Mouse (Mus musculus): ENCODE measurements around the gene Garem2. TPM values are rescaled to one million over a fixed set of nuclear protein-coding genes. Genes with fewer than 3 reads are reported as not detected.

Gene Garem2
- polyA plus RNA-seq, 1 experiment from 2014 or later = 24.9 TPM

DNA sequence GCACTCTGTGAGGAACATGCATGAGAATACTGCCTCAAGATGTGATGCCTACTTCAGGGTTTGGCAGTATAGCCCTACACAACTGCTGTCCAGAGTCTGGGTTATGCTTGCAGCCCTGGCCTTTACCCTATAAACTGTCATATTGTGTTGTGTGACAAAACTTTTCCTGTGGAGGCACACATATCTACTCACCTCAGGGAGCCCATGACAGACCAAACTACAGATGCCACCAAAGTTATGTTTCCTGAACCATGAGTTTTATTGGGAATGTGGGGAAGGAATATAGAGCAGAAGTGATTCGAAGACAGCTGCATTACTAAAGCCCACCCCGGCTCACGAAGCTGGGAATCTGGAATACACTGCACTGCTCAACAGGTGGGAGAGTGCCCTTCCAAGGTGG, 1.6 kb upstream of the Garem2 start:
- Histone ChIP-seq H3K9ac (replicated peaks) (no peak overlapping the region), H3K36me3 (no peaks in the 10 kb centered on the region), H3K27me3 (peaks cover 4% of the 10 kb centered on the region; the same call in 1 of the 2 replicates), H3K4me1 (peaks cover 36% of the 10 kb centered on the region), H3K9me3 (no peaks in the 10 kb centered on the region), H3K27ac (replicated peaks) (no peak overlapping the region), H3K4me2 (replicated peaks) (no peak overlapping the region), H3K4me3 (no peak overlapping the region)
- ATAC-seq (ENCODE audit: low FRiP score, low read depth) = no peak
- WGBS = 78% methylated on average over 3 of the region's 3 CpGs

DNA sequence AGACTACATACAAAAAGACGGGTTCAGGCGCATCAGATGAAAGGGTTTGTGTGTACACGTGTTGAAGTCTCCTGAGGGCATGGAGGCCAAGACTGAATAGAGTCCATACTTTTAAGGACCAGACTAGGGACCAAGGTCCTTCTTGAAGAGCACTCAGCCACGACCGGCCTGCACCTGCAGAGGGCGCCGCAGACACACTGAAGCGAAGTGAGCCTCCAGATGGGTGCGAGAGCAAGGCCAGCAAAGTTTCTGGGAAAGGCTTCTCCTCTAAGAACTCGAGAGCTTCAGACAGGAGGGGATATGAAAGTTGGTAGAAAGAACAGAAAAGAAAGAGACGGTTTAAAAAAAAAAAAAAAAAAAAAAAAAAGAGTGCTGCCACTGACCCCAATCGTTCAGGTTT, 622 bp upstream of the Garem2 start:
- under 1% methylated on average over 12 of the region's 12 CpGs for WGBS
- H3K27me3 ChIP-seq = peaks cover 4% of the 10 kb centered on the region; the same call in 1 of the 2 replicates
- ATAC-seq (ENCODE audit: low FRiP score, low read depth) = no peak

DNA sequence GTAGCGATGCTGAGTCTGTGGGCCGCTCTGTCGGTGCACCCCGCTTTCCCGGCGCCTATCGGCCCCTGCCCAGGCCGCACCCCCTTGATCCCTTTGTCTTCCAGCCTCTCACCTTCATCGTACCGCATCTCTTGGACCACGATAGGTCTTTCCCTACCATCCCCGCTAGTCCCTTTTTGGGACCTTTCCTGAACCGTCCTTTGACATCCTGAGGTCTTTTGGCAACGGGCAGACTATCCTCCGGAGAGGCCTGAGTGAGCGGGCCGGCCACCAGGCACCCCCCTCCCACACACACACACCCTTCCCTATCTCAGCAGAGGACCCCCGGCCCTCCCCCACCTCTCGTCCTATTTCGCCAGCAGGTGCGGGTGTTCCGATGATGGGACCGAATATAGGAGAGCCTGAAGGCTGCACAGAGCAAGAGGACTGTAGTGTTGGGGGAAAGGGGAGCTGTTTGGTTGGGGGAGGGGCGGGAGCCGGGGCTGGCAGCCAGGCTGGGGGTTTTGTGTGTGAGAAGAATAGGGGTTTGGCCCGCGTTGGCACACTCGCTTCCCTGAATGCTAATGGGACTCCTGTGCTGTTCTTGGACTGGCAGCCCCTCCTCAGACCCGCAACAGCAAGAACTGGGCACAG, 823 bp downstream of the Garem2 start, which contains the start of gene 3110082J24Rik:
TSS of gene 3110082J24Rik (minus strand) at position 419 of the 633 bp plus-strand sequence.
- H3K9me3 ChIP-seq = no peaks in the 10 kb centered on the region
- 2% methylated on average over 28 of the region's 29 CpGs for WGBS
- H3K4me3 ChIP-seq = peak within 1 kb of the TSS; percentile 74
- no peaks in the 10 kb centered on the region for H3K36me3 ChIP-seq
- peak within 1 kb of the TSS; percentile 71 for H3K4me2 ChIP-seq (replicated peaks)
- peak; percentile 39 for ATAC-seq (ENCODE audit: low FRiP score, low read depth)
- peaks cover 4% of the 10 kb centered on the region; the same call in 1 of the 2 replicates for H3K27me3 ChIP-seq
- H3K27ac ChIP-seq (replicated peaks) = peak within 1 kb of the TSS; percentile 88
- peak within 1 kb of the TSS; percentile 85 for H3K9ac ChIP-seq (replicated peaks)
- peaks cover 60% of the 10 kb centered on the region for H3K4me1 ChIP-seq

More for the DNA sequence above, 622 bp upstream of the Garem2 start:
- peak overlapping the region; percentile 71 for H3K4me2 ChIP-seq (replicated peaks)
- no peaks in the 10 kb centered on the region for H3K36me3 ChIP-seq
- H3K9ac ChIP-seq (replicated peaks) = no peak overlapping the region
- H3K4me3 ChIP-seq = peak overlapping the region; percentile 74; the same call in 1 of the 2 replicates
- H3K27ac ChIP-seq (replicated peaks) = peak overlapping the region; percentile 88; the same call in 1 of the 2 replicates
- H3K4me1 ChIP-seq = peaks cover 46% of the 10 kb centered on the region
- H3K9me3 ChIP-seq = no peaks in the 10 kb centered on the region

DNA sequence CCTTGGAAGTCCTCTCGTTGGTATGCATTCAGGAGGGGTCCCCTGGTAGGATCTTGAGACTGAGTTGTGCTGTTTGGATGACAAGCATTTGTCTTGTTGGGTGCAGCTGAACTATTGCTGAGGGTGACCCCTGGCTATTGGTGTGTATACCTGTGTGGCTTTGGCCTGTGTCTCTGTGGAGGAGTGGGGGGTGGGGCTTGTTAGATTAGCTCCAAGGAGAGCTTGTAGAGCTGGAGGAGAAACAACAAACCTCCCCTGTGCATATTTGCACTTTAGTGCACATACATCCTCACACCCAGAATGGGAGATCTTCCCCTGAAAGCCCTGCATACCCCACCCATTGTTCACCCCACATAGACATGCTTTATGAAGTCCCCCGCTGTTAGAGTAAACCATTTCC, 1.8 kb downstream of the Garem2 start:
- H3K36me3 ChIP-seq = no peaks in the 10 kb centered on the region
- H3K9me3 ChIP-seq = no peaks in the 10 kb centered on the region
- H3K27ac ChIP-seq (replicated peaks) = peak overlapping the region; percentile 88
- peak overlapping the region; percentile 71 for H3K4me2 ChIP-seq (replicated peaks)
- 9% methylated on average over 2 of the region's 2 CpGs for WGBS
- H3K4me1 ChIP-seq = peaks cover 70% of the 10 kb centered on the region
- ATAC-seq (ENCODE audit: low FRiP score, low read depth) = peak; percentile 7; the same call in 1 of the 2 replicates
- H3K9ac ChIP-seq (replicated peaks) = peak overlapping the region; percentile 85; the same call in 1 of the 2 replicates
- H3K27me3 ChIP-seq = peaks cover 7% of the 10 kb centered on the region; the same call in 1 of the 2 replicates
- peak overlapping the region; percentile 74 for H3K4me3 ChIP-seq

DNA sequence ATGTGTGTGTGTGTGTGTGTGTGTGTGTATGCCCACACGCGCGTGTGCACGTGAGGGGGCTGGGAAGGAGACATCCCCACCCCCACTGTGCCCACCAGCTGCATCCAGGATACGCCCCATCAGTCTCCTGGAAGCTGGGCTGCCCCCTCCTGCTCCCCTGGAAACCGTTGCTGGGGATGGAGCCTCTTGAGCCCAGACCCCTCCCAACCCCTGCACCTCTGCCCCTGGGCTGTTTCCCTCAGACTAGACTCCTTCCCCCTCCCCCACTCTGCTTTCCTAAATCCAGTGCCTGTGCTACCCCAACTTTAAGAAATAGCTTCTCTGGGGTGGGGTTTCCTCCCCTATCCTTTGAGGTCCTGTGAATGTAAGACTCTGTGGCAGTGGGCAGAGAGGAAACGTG, 2.2 kb downstream of the Garem2 start:
- H3K27ac ChIP-seq (replicated peaks) = peak overlapping the region; percentile 88
- H3K27me3 ChIP-seq = peaks cover 11% of the 10 kb centered on the region; the same call in 1 of the 2 replicates
- 0 out of 2 replicates have a peak, but pooled peaks cover 1% of the 10 kb centered on the region for H3K36me3 ChIP-seq
- peak overlapping the region; percentile 74 for H3K4me3 ChIP-seq
- H3K9me3 ChIP-seq = no peaks in the 10 kb centered on the region
- peak; percentile 63 for ATAC-seq (ENCODE audit: low FRiP score, low read depth)
- H3K4me1 ChIP-seq = peaks cover 70% of the 10 kb centered on the region
- peak overlapping the region; percentile 85; the same call in 1 of the 2 replicates for H3K9ac ChIP-seq (replicated peaks)
- under 1% methylated on average over 7 of the region's 7 CpGs for WGBS
- peak overlapping the region; percentile 71 for H3K4me2 ChIP-seq (replicated peaks)

DNA sequence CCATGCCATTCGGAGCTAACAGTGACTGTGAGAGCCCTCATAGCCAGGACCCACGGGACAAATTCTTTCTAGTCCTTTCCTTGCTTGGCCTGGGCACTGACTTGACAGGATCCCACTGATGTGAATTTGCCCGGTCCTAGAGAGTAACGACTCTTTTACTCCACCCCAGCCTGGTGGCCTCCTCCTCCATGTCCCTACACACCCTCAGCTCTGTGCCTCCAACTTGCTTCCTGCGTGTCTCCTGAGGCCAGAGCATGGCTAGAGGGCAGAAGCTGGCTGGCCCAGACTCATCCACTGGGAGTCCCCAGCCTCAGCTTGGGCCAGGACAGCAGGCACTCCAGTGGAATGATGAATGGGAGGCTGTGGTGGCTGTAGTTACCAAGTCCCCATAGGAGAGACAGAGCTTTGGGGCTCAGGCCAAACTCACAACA, 2.7 kb downstream of the Garem2 start:
- Histone ChIP-seq H3K4me3 (peak overlapping the region; percentile 74), H3K27ac (replicated peaks) (peak overlapping the region; percentile 88), H3K27me3 (peaks cover 16% of the 10 kb centered on the region), H3K4me2 (replicated peaks) (peak overlapping the region; percentile 71), H3K4me1 (peaks cover 70% of the 10 kb centered on the region), H3K36me3 (peaks cover 6% of the 10 kb centered on the region; the same call in 1 of the 2 replicates), H3K9ac (replicated peaks) (peak overlapping the region; percentile 85; the same call in 1 of the 2 replicates), H3K9me3 (no peaks in the 10 kb centered on the region)
- WGBS = 6% methylated on average over 5 of the region's 5 CpGs
- no peak; the same call in 1 of the 2 replicates for ATAC-seq (ENCODE audit: low FRiP score, low read depth)

DNA sequence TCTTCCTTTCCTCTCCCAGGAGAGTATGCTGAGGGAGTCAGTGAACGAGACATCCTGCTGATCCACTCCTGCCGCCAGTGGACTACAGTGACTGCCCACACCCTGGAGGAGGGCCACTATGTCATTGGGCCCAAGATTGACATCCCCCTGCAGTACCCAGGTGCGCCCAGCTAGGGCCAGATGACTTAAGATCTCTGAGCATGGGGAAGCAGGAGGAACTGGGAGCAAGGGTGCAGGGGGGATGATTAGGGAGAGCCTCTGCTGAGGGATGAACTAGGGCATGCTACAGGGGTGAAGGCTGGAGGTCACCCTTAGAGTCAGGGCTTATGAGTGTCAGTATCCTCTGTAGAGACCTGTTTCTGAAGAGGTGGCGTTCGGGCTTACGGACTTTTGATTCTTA, 3.3 kb downstream of the Garem2 start:
- Histone ChIP-seq H3K27me3 (peaks cover 22% of the 10 kb centered on the region), H3K4me3 (peak overlapping the region; percentile 74; the same call in 1 of the 2 replicates)

DNA sequence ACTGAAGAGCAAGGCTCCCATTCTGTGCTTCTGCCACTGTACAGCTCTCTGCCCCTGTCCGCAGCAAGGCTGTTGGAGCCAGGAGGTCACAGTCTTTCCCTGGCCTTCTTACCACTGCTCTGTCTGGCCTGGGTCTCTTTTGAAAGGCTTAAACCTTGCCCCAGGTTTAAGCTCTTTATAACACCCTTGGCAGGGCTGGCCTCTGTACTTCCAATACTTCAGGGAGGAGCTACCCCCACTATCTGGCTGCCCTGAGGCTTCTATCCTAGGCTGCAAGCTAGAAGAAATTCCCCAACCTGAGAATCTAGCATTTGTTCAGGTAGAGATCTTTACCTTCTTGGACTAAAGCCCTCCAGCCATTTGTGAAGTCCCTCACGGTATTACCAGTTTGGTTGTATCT, 4.9 kb downstream of the Garem2 start:
- WGBS = 24% methylated on average over 2 of the region's 2 CpGs
- Histone ChIP-seq H3K36me3 (peaks cover 15% of the 10 kb centered on the region), H3K9ac (replicated peaks) (peak overlapping the region; percentile 31; the same call in 1 of the 2 replicates), H3K27me3 (peaks cover 34% of the 10 kb centered on the region), H3K4me2 (replicated peaks) (peak overlapping the region; percentile 49), H3K4me1 (peaks cover 81% of the 10 kb centered on the region), H3K9me3 (no peaks in the 10 kb centered on the region), H3K4me3 (peak overlapping the region; percentile 23; the same call in 1 of the 2 replicates), H3K27ac (replicated peaks) (peak overlapping the region; percentile 85)
- no peak for ATAC-seq (ENCODE audit: low FRiP score, low read depth)

More for the DNA sequence above, 3.3 kb downstream of the Garem2 start:
- Histone ChIP-seq H3K27ac (replicated peaks) (peak overlapping the region; percentile 88), H3K9me3 (no peaks in the 10 kb centered on the region), H3K9ac (replicated peaks) (peak overlapping the region; percentile 85; the same call in 1 of the 2 replicates), H3K4me2 (replicated peaks) (peak overlapping the region; percentile 71), H3K36me3 (peaks cover 10% of the 10 kb centered on the region; the same call in 1 of the 2 replicates), H3K4me1 (peaks cover 73% of the 10 kb centered on the region)
- WGBS = 58% methylated on average over 6 of the region's 6 CpGs
- no peak for ATAC-seq (ENCODE audit: low FRiP score, low read depth)

DNA sequence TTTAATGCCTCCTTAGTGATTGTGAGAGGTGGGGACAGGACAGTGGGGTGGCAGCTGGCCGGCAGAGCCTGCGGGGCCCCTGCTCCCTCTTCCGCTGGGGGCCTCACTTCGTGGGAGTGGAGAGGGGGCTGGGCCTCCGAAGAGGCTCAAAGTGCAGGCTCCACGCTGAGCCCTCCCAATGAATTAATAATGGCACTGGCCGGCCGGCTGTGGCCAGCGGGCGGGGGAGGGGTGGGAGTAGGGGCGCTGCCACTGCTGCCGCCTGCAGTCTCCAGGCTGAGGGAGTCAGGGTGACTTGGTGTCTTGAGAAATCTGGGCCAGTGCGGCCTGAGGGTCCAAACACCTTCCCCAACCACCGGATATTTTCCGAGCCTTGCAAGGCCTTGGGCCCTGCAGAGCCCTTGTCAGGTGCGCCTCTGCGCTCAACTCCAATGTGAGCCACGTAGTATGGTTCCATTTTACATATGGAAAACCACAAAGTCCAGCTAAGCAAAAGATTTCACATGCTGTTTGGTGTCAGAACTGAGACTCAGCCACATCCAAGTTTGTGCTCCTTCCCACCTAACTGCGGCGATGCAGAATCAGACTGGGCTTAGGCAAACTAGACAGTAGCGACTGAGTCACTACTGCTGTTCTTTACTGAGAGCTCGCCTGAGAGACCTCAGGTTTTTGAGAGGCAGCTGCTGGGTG, 5.6 kb downstream of the Garem2 start:
- H3K27ac ChIP-seq (replicated peaks) = peak overlapping the region; percentile 85
- peaks cover 38% of the 10 kb centered on the region for H3K27me3 ChIP-seq
- peaks cover 17% of the 10 kb centered on the region for H3K36me3 ChIP-seq
- H3K9ac ChIP-seq (replicated peaks) = peak overlapping the region; percentile 41
- ATAC-seq (ENCODE audit: low FRiP score, low read depth) = peak; percentile 31
- 2% methylated on average over 22 of the region's 22 CpGs for WGBS
- H3K9me3 ChIP-seq = no peaks in the 10 kb centered on the region
- H3K4me2 ChIP-seq (replicated peaks) = peak overlapping the region; percentile 49
- peak overlapping the region; percentile 23 for H3K4me3 ChIP-seq
- H3K4me1 ChIP-seq = peaks cover 78% of the 10 kb centered on the region

DNA sequence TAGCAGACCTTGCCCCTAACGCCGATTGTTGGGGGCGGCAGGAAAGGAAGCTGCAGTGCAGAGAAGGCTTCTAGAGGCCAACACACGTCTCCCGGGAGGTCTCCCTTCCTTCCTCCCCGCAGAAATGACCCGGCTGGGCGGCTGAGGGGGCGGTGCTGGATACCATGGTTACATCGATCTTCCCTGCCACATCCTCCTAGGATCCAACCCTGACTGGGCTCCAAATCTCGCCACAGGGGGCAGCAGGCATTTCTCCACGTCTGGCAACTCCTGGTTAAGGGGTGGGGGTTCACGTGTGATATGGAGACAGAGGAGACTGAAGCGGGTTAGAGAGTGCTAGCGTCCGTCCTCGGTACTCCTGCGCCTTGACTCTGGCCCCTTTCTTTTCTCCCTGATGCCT, 6.2 kb downstream of the Garem2 start:
- peak; percentile 23 for ATAC-seq (ENCODE audit: low FRiP score, low read depth)
- H3K9ac ChIP-seq (replicated peaks) = peak overlapping the region; percentile 41
- peak overlapping the region; percentile 23 for H3K4me3 ChIP-seq
- H3K27me3 ChIP-seq = peaks cover 44% of the 10 kb centered on the region
- H3K4me2 ChIP-seq (replicated peaks) = peak overlapping the region; percentile 49
- peak overlapping the region; percentile 85 for H3K27ac ChIP-seq (replicated peaks)
- WGBS = 1% methylated on average over 18 of the region's 18 CpGs
- peaks cover 73% of the 10 kb centered on the region for H3K4me1 ChIP-seq
- peaks cover 23% of the 10 kb centered on the region for H3K36me3 ChIP-seq
- H3K9me3 ChIP-seq = no peaks in the 10 kb centered on the region

DNA sequence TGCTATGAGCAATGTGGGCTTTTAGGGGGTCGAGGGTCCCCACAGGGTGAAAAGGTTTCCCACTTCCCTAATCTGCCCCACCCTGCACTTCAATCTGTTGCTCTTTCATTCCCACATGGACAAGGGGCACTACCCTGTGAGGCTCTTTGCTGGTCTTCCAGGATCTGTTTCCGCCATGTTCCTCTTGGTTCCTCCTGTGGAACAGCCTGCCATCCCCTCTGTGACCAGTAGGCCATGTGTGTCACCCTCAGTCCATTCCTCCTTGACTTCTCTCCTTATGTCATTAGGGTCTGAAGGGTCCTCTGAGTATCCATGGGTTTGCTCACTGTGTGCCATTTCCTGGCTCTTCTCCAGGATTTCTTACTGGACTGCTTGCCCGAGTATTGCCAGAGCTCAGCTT, 6.8 kb downstream of the Garem2 start:
- Histone ChIP-seq H3K36me3 (peaks cover 29% of the 10 kb centered on the region), H3K9me3 (no peaks in the 10 kb centered on the region), H3K4me2 (replicated peaks) (peak overlapping the region; percentile 49), H3K9ac (replicated peaks) (0 out of 2 replicates have a peak overlapping the region, but pooled peaks have one; percentile 41), H3K27ac (replicated peaks) (peak overlapping the region; percentile 85; the same call in 1 of the 2 replicates), H3K4me3 (no peak overlapping the region), H3K27me3 (peaks cover 51% of the 10 kb centered on the region), H3K4me1 (peaks cover 66% of the 10 kb centered on the region)
- WGBS = 63% methylated on average over 3 of the region's 3 CpGs
- ATAC-seq (ENCODE audit: low FRiP score, low read depth) = no peak

Measured in midbrain, embryonic 12.5 days (tissue).